Mouse (Mus musculus) neural tube, embryonic 11.5 days (tissue): ENCODE results near the gene Ppme1. TPM values are rescaled to one million over a fixed set of nuclear protein-coding genes. Genes with fewer than 3 reads are reported as not detected.

Source experiments
- ATAC-seq: fragments of 200-750 bp; cut with Nextera tagmentation; 2 replicates; pipeline ENCODE4 v1.8.0; 2017; ENCODE audit warnings: moderate number of reproducible peaks, mild to moderate bottlenecking, moderate TSS enrichment, moderate library complexity; ENCODE audit not compliant: insufficient read depth, low FRiP score, low TSS enrichment
- DNase-seq: peaks from one replicate; pipeline ENCODE4 v3.0.0-alpha.2; 2015; ENCODE audit warnings: low spot score
- H3K27ac ChIP-seq: fragments of 300-500 bp; sonication (generic); 2 replicates; pipeline ENCODE4 v1.5.1; 2014; ENCODE audit warnings: low read depth, mild to moderate bottlenecking, low read length
- H3K27me3 ChIP-seq: fragments of 300-500 bp; sonication (generic); 2 replicates; pipeline ENCODE4 v1.6.1; 2014; ENCODE audit warnings: mild to moderate bottlenecking, low read length, mixed read lengths; ENCODE audit not compliant: control insufficient read depth, insufficient read depth
- H3K36me3 ChIP-seq: fragments of 300-500 bp; sonication (generic); 2 replicates; pipeline ENCODE4 v1.6.1; 2014; ENCODE audit warnings: mild to moderate bottlenecking, low read length, moderate library complexity, mixed read lengths; ENCODE audit not compliant: control insufficient read depth, insufficient read depth
- H3K4me1 ChIP-seq: fragments of 300-500 bp; sonication (generic); 2 replicates; pipeline ENCODE4 v1.6.1; 2014; ENCODE audit warnings: low read length, mixed read lengths; ENCODE audit not compliant: control insufficient read depth, insufficient read depth
- H3K4me2 ChIP-seq: fragments of 300-500 bp; sonication (generic); 2 replicates; pipeline ENCODE4 v1.6.1; 2014; ENCODE audit warnings: low read depth, mild to moderate bottlenecking, moderate library complexity
- H3K4me3 ChIP-seq: fragments of 300-500 bp; sonication (generic); 2 replicates; pipeline ENCODE4 v1.5.1; 2014; ENCODE audit warnings: low read depth, low read length
- H3K9ac ChIP-seq: fragments of 300-500 bp; sonication (generic); 2 replicates; pipeline ENCODE4 v1.6.1; 2014; ENCODE audit warnings: mild to moderate bottlenecking, low read length
- H3K9me3 ChIP-seq: fragments of 300-500 bp; sonication (generic); 2 replicates; pipeline ENCODE4 v1.6.1; 2016; ENCODE audit warnings: low read length; ENCODE audit not compliant: control insufficient read depth
- WGBS: fragments of 180-500 bp; shearing (Covaris S2); extraction: QIAGEN DNeasy Blood & Tissue Kit; methylation state at CpG from one replicate; pipeline ENCODE4 v1.1.7; 2014; 5-methylcytosine and 5-hydroxymethylcytosine counted together
- polyA plus RNA-seq: library from polyadenylated mRNA; unstranded; fragments of >200 nt; fragmentation: Nextera tagmentation; extraction: Ambion mirVana; gene quantifications from 2 replicates; pipeline ENCODE4 v1.2.1, GENCODE M21; 2014

Ppme1 gene
- polyA plus RNA-seq, 1 experiment from 2014 or later = 124 TPM

- ATAC-seq (no peak), DNase-seq (no peak)
- 66% methylated on average over 14 of the region's 14 CpGs for WGBS
Observed at GRCm38 (mm10) chr7:100298861-100299510, 73.1 kb downstream of the Ppme1 start.

GRCm38 (mm10) chr7:100296699-100297098 is 75.4 kb downstream of the Ppme1 start:
- H3K27me3 ChIP-seq = no peaks in the 10 kb centered on the region
- no peak overlapping the region for H3K27ac ChIP-seq
- no peaks in the 10 kb centered on the region for H3K9me3 ChIP-seq
- H3K36me3 ChIP-seq = no peaks in the 10 kb centered on the region
- no peak overlapping the region for H3K4me3 ChIP-seq
- DNase-seq (no peak), ATAC-seq (no peak)
- WGBS = 83% methylated on average over 6 of the region's 6 CpGs
- no peak overlapping the region for H3K4me2 ChIP-seq
- no peaks in the 10 kb centered on the region for H3K4me1 ChIP-seq
- H3K9ac ChIP-seq = no peak overlapping the region

More at GRCm38 (mm10) chr7:100298861-100299510, 73.1 kb downstream of the Ppme1 start:
- no peak overlapping the region for H3K4me2 ChIP-seq
- no peaks in the 10 kb centered on the region for H3K27me3 ChIP-seq
- H3K36me3 ChIP-seq = no peaks in the 10 kb centered on the region
- H3K27ac ChIP-seq = no peak overlapping the region
- no peaks in the 10 kb centered on the region for H3K9me3 ChIP-seq
- no peaks in the 10 kb centered on the region for H3K4me1 ChIP-seq
- no peak overlapping the region for H3K9ac ChIP-seq
- H3K4me3 ChIP-seq = no peak overlapping the region

GRCm38 (mm10) chr7:100295745-100296144 is 76.4 kb downstream of the Ppme1 start:
- Histone ChIP-seq H3K9ac (no peak overlapping the region), H3K36me3 (no peaks in the 10 kb centered on the region), H3K9me3 (no peaks in the 10 kb centered on the region), H3K4me3 (no peak overlapping the region), H3K4me2 (no peak overlapping the region), H3K27me3 (no peaks in the 10 kb centered on the region), H3K27ac (no peak overlapping the region), H3K4me1 (no peaks in the 10 kb centered on the region)
- WGBS = 91% methylated on average over 2 of the region's 2 CpGs
- no peak for ATAC-seq
- no peak for DNase-seq

- no peaks in the 10 kb centered on the region for H3K36me3 ChIP-seq
- H3K4me3 ChIP-seq = no peak overlapping the region
- WGBS = 88% methylated on average over 8 of the region's 8 CpGs
- no peak overlapping the region for H3K9ac ChIP-seq
- H3K4me1 ChIP-seq = no peaks in the 10 kb centered on the region
- DNase-seq = no peak
- no peak overlapping the region for H3K27ac ChIP-seq
- H3K27me3 ChIP-seq = no peaks in the 10 kb centered on the region
- H3K9me3 ChIP-seq = no peaks in the 10 kb centered on the region
- H3K4me2 ChIP-seq = no peak overlapping the region
- ATAC-seq = no peak
Observed at GRCm38 (mm10) chr7:100293546-100293945, 78.6 kb downstream of the Ppme1 start.

- Histone ChIP-seq H3K9me3 (no peaks in the 10 kb centered on the region), H3K27me3 (peaks cover 12% of the 10 kb centered on the region), H3K4me1 (peaks cover 9% of the 10 kb centered on the region; the same call in 1 of the 2 replicates), H3K4me3 (no peak overlapping the region), H3K4me2 (peak overlapping the region; percentile 20), H3K9ac (peak overlapping the region; percentile 26), H3K36me3 (no peaks in the 10 kb centered on the region), H3K27ac (peak overlapping the region; percentile 79)
- ATAC-seq (no peak), DNase-seq (peak; percentile 32)
- 33% methylated on average over 11 of the region's 11 CpGs for WGBS
Observed at GRCm38 (mm10) chr7:100288622-100289021, 83.5 kb downstream of the Ppme1 start.

- no peak for ATAC-seq
- Histone ChIP-seq H3K27ac (peak overlapping the region; percentile 79), H3K27me3 (peaks cover 12% of the 10 kb centered on the region), H3K9me3 (no peaks in the 10 kb centered on the region), H3K36me3 (no peaks in the 10 kb centered on the region), H3K4me1 (peaks cover 11% of the 10 kb centered on the region; the same call in 1 of the 2 replicates), H3K4me3 (no peak overlapping the region), H3K4me2 (peak overlapping the region; percentile 20), H3K9ac (peak overlapping the region; percentile 26)
- 30% methylated on average over 7 of the region's 7 CpGs for WGBS
- DNase-seq = peak; percentile 74
Observed at GRCm38 (mm10) chr7:100287748-100288578, 84.1 kb downstream of the Ppme1 start.

- no peaks in the 10 kb centered on the region for H3K9me3 ChIP-seq
- no peaks in the 10 kb centered on the region for H3K36me3 ChIP-seq
- H3K4me3 ChIP-seq = peak within 1 kb of the TSS; percentile 55
- peaks cover 11% of the 10 kb centered on the region; the same call in 1 of the 2 replicates for H3K4me1 ChIP-seq
- DNase-seq (peak; percentile 35), ATAC-seq (0 out of 2 replicates have a peak, but pooled peaks have one; percentile 21)
- H3K27me3 ChIP-seq = peaks cover 12% of the 10 kb centered on the region
- 0% methylated on average over 44 of the region's 53 CpGs for WGBS
- H3K27ac ChIP-seq = no peak within 1 kb of the TSS
- H3K4me2 ChIP-seq = peak within 1 kb of the TSS; percentile 91
- H3K9ac ChIP-seq = peak within 1 kb of the TSS; percentile 69
Observed at GRCm38 (mm10) chr7:100285383-100285782, 86.7 kb downstream of the Ppme1 start, which contains the start of gene P4ha3. Gene P4ha3, plus strand, starts transcription at chr7:100285520.

- Histone ChIP-seq H3K4me3 (no peak overlapping the region), H3K9ac (no peak overlapping the region), H3K36me3 (no peaks in the 10 kb centered on the region), H3K9me3 (no peaks in the 10 kb centered on the region), H3K27me3 (peaks cover 12% of the 10 kb centered on the region), H3K4me2 (no peak overlapping the region), H3K27ac (no peak overlapping the region), H3K4me1 (peaks cover 11% of the 10 kb centered on the region; the same call in 1 of the 2 replicates)
- DNase-seq (no peak), ATAC-seq (no peak)
- WGBS = 15% methylated on average over 3 of the region's 3 CpGs
Observed at GRCm38 (mm10) chr7:100283298-100283697, 88.8 kb downstream of the Ppme1 start.
